Mouse (Mus musculus) layer of hippocampus, adult 8-10 months (tissue): Measurements from ENCODE around the gene Ccdc86. TPM values are rescaled to one million over a fixed set of nuclear protein-coding genes. Genes with fewer than 3 reads are reported as not detected.

Experiments
- DNase-seq, 2 experiments: peaks; one replicate each; pipeline ENCODE4 v3.0.0; 2022; ENCODE audit warnings: low spot score in 2 of 2
- total RNA-seq, 4 experiments: library from RNA; stranded (reverse); gene quantifications; 2 replicates each; pipeline ENCODE4 v1.2.4; 2022

Gene Ccdc86
- total RNA-seq, 4 experiments from 2014 or later = 8.1 to 10.5 (median 9.8) TPM

- DNase-seq = no peak
Measured at GRCm38 (mm10) chr19:10914291-10914690, 34.8 kb downstream of the Ccdc86 start.

- no peak for DNase-seq
Measured at GRCm38 (mm10) chr19:10909087-10909721, 39.9 kb downstream of the Ccdc86 start.

GRCm38 (mm10) chr19:10907891-10908290, 41.2 kb downstream of the Ccdc86 start:
- peak in 1 of 2 experiments; percentile 53 for DNase-seq

- DNase-seq = no peak
Measured at GRCm38 (mm10) chr19:10905728-10906000, 43.4 kb downstream of the Ccdc86 start.

GRCm38 (mm10) chr19:10904927-10905727, 43.9 kb downstream of the Ccdc86 start:
- DNase-seq = peak; percentile 55 to 83

- DNase-seq = no peak
Measured at GRCm38 (mm10) chr19:10904512-10904911, 44.6 kb downstream of the Ccdc86 start.

GRCm38 (mm10) chr19:10901046-10901445, 48.0 kb downstream of the Ccdc86 start:
- no peak for DNase-seq

GRCm38 (mm10) chr19:10900315-10900714, 48.8 kb downstream of the Ccdc86 start:
- no peak for DNase-seq

- DNase-seq = no peak
Measured at GRCm38 (mm10) chr19:10897491-10897890, 51.6 kb downstream of the Ccdc86 start.

GRCm38 (mm10) chr19:10896849-10897248, 52.2 kb downstream of the Ccdc86 start:
- no peak for DNase-seq

- DNase-seq = no peak
Measured at GRCm38 (mm10) chr19:10895708-10896107, 53.4 kb downstream of the Ccdc86 start.

- DNase-seq = peak; percentile 97 to 98
Measured at GRCm38 (mm10) chr19:10895016-10895528, 54.0 kb downstream of the Ccdc86 start, which contains the start of gene Prpf19. Prpf19 (plus strand) TSS chr19:10895231.

- DNase-seq = no peak
Measured at GRCm38 (mm10) chr19:10892201-10892600, 56.9 kb downstream of the Ccdc86 start.

Other genes starting within 250 kb of the Ccdc86 start
- under 1 TPM in 3 of 4 experiments, not detected in 1; 0.14 to 0.59 (median 0.58) TPM for gene Cd5, start 210.3 kb downstream of the Ccdc86 start, total RNA-seq
- gene Cd6, start 119.2 kb downstream of the Ccdc86 start, total RNA-seq = under 1 TPM in 3 of 4 experiments, not detected in 1; 0.16 to 0.20 (median 0.18) TPM
- 10 to 100 TPM in 2 of 4 experiments, 1 to 10 TPM in 2; 1.1 to 19.4 (median 6.8) TPM for gene Slc15a3, start 109.5 kb downstream of the Ccdc86 start, total RNA-seq
- gene Tmem132a, start 79.3 kb downstream of the Ccdc86 start, total RNA-seq = 100 to 1,000 TPM; 132 to 156 (median 148) TPM
- 10 to 100 TPM; 48.5 to 57.8 (median 54.0) TPM for gene Tmem109, start 67.3 kb downstream of the Ccdc86 start, total RNA-seq
- gene Prpf19, start 54.0 kb downstream of the Ccdc86 start, total RNA-seq = 100 to 1,000 TPM; 188 to 216 (median 197) TPM
- not detected for gene Zp1, start 28.6 kb downstream of the Ccdc86 start, total RNA-seq
- under 1 TPM in 2 of 4 experiments, not detected in 2; 0.16 to 0.35 TPM for gene Ptgdr2, start 12.1 kb downstream of the Ccdc86 start, total RNA-seq
- not detected for gene Ms4a10, start 25.4 kb upstream of the Ccdc86 start, total RNA-seq
- gene Ms4a15, start 44.0 kb upstream of the Ccdc86 start, total RNA-seq = not detected
- gene Ms4a18, start 68.8 kb upstream of the Ccdc86 start, total RNA-seq = not detected
- gene Ms4a8a, start 131.8 kb upstream of the Ccdc86 start, total RNA-seq = not detected
- gene 1700017D01Rik, start 181.6 kb upstream of the Ccdc86 start, total RNA-seq = not detected
- gene 1700025F22Rik, start 216.1 kb upstream of the Ccdc86 start, total RNA-seq = not detected
- not detected for gene Ms4a13, start 247.5 kb upstream of the Ccdc86 start, total RNA-seq